Mouse (Mus musculus) E14TG2a.4 (cell line): ENCODE data around the gene Gsta3.
"Not testable (repeated sequence)": the region's sequence is repeated elsewhere in the genome, so short reads cannot be mapped to it uniquely, and the experiment has no call there.

Experiments used
- H3K27me3 ChIP-seq: 2 replicates; pipeline ENCODE4 v1.6.1; 2014; ENCODE audit warnings: low read length, control low read depth; ENCODE audit not compliant: insufficient read depth
- H3K36me3 ChIP-seq: 2 replicates; pipeline ENCODE4 v1.6.1; 2014; ENCODE audit warnings: low read length, control low read depth; ENCODE audit not compliant: insufficient read depth
- H3K4me1 ChIP-seq: replicated peaks from 2 replicates; pipeline ENCODE4 v1.6.1; 2014; ENCODE audit warnings: low read depth, low read length, control low read depth
- H3K4me3 ChIP-seq: replicated peaks from 2 replicates; pipeline ENCODE4 v1.5.1; 2014; ENCODE audit warnings: mild to moderate bottlenecking, low read length
- H3K9me3 ChIP-seq: 2 replicates; pipeline ENCODE4 v1.6.1; 2014; ENCODE audit warnings: low read length, control low read depth
- CTCF ChIP-seq: conservative IDR thresholded peaks from 2 replicates; pipeline ENCODE4 v1.5.1; 2014; ENCODE audit warnings: low read length
- NANOG ChIP-seq: IDR thresholded peaks from 2 replicates; pipeline ENCODE4 v1.6.1; 2014; ENCODE audit warnings: borderline replicate concordance, low read length, mixed read lengths
- POU5F1 ChIP-seq: IDR thresholded peaks from 2 replicates; pipeline ENCODE4 v1.6.1; 2014; ENCODE audit warnings: low read length, borderline replicate concordance

Gene Gsta3

GRCm38 (mm10) chr1:21239911-21240898, at the start of gene Gsta3:
Gsta3 (plus strand) TSS chr1:21240589.
- Histone ChIP-seq H3K4me1 (peaks cover 10% of the 10 kb centered on the region), H3K27me3 (no peaks in the 10 kb centered on the region), H3K9me3 (no peaks in the 10 kb centered on the region), H3K36me3 (no peaks in the 10 kb centered on the region), H3K4me3 (no peak within 1 kb of the TSS)
- TF ChIP-seq NANOG (no peak), POU5F1 (no peak), CTCF (no peak)

GRCm38 (mm10) chr1:21206241-21206640, 34.1 kb upstream of the Gsta3 start:
- Histone ChIP-seq H3K4me1 (peaks cover 19% of the 10 kb centered on the region), H3K9me3 (no peaks in the 10 kb centered on the region), H3K36me3 (no peaks in the 10 kb centered on the region), H3K27me3 (0 out of 2 replicates have a peak, but pooled peaks cover 2% of the 10 kb centered on the region), H3K4me3 (no peak overlapping the region)
- TF ChIP-seq POU5F1, result no peak
- TF ChIP-seq NANOG, result no peak
- TF ChIP-seq CTCF, result no peak

- not testable (repeated sequence) for H3K4me3 ChIP-seq, H3K27me3 ChIP-seq
- peak; percentile 21; the same call in 1 of the 2 replicates for TF ChIP-seq CTCF
Observed at GRCm38 (mm10) chr1:21213537-21213936, 26.9 kb upstream of the Gsta3 start.

GRCm38 (mm10) chr1:21213991-21214692, 26.2 kb upstream of the Gsta3 start:
- not testable (repeated sequence) for H3K27me3 ChIP-seq, H3K4me3 ChIP-seq

More at GRCm38 (mm10) chr1:21213537-21213936, 26.9 kb upstream of the Gsta3 start:
- not testable (repeated sequence) for H3K36me3 ChIP-seq, H3K4me1 ChIP-seq, H3K9me3 ChIP-seq

GRCm38 (mm10) chr1:21218489-21218919, 21.9 kb upstream of the Gsta3 start, which contains the start of gene Tmem14a:
Tmem14a (plus strand) TSS chr1:21218575.
- peaks cover 16% of the 10 kb centered on the region for H3K4me1 ChIP-seq
- H3K9me3 ChIP-seq, result no peaks in the 10 kb centered on the region
- no peaks in the 10 kb centered on the region for H3K36me3 ChIP-seq
- peak within 1 kb of the TSS; percentile 77 for H3K4me3 ChIP-seq
- no peaks in the 10 kb centered on the region for H3K27me3 ChIP-seq
- TF ChIP-seq POU5F1 (no peak), CTCF (peak; percentile 68)

More at GRCm38 (mm10) chr1:21213991-21214692, 26.2 kb upstream of the Gsta3 start:
- H3K4me1 ChIP-seq, H3K36me3 ChIP-seq, H3K9me3 ChIP-seq: not testable (repeated sequence)

GRCm38 (mm10) chr1:21227756-21228395, 12.5 kb upstream of the Gsta3 start:
- no peaks in the 10 kb centered on the region for H3K9me3 ChIP-seq
- TF ChIP-seq NANOG (no peak), CTCF (no peak), POU5F1 (no peak)
- H3K27me3 ChIP-seq, result no peaks in the 10 kb centered on the region
- H3K4me1 ChIP-seq, result peaks cover 46% of the 10 kb centered on the region
- H3K4me3 ChIP-seq, result no peak overlapping the region
- no peaks in the 10 kb centered on the region for H3K36me3 ChIP-seq

- H3K4me3 ChIP-seq, H3K27me3 ChIP-seq, H3K36me3 ChIP-seq, H3K9me3 ChIP-seq: not testable (repeated sequence)
- H3K4me1 ChIP-seq, result peaks cover 54% of the 10 kb centered on the region
Observed at GRCm38 (mm10) chr1:21228740-21229722, 11.4 kb upstream of the Gsta3 start.

GRCm38 (mm10) chr1:21230376-21230775, 10.0 kb upstream of the Gsta3 start:
- Histone ChIP-seq H3K36me3 (no peaks in the 10 kb centered on the region), H3K4me1 (peaks cover 54% of the 10 kb centered on the region), H3K9me3 (no peaks in the 10 kb centered on the region), H3K4me3 (no peak overlapping the region), H3K27me3 (no peaks in the 10 kb centered on the region)
- TF ChIP-seq CTCF, result no peak
- no peak for TF ChIP-seq POU5F1
- TF ChIP-seq NANOG, result no peak
